Mouse (Mus musculus) kidney, postnatal 14 days (tissue): ENCODE measurements around the gene Rap1gds1.

Experiments used
- DNase-seq: peaks from one replicate; pipeline ENCODE4 v3.0.0; 2022; ENCODE audit warnings: mixed read lengths

Gene Rap1gds1

DNA sequence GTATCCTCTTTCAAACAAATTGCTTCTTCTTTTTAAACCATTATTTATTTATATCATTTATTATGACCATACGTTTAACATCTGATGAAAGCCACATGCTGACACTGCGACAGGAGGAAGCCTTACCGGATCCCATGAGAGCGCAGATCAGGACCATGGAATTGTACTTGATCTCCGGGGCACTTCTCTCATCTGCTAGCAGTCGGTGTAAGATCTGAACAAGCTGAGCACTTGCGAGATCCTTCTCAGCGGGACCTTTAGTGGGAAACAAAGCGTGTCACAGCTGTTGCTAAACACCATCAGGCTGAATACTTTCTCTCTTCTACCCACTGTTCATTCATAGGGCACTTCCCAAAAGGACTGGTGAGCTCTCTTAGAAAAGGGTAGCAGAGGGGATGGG is 133.4 kb downstream of the Rap1gds1 start:
- no peak for DNase-seq

GRCm38 (mm10) chr3:138937241-138937640 is 137.8 kb downstream of the Rap1gds1 start:
- no peak for DNase-seq

- no peak for DNase-seq
These were observed 138.2 kb downstream of the Rap1gds1 start for GRCm38 (mm10) chr3:138936780-138937179.

DNA sequence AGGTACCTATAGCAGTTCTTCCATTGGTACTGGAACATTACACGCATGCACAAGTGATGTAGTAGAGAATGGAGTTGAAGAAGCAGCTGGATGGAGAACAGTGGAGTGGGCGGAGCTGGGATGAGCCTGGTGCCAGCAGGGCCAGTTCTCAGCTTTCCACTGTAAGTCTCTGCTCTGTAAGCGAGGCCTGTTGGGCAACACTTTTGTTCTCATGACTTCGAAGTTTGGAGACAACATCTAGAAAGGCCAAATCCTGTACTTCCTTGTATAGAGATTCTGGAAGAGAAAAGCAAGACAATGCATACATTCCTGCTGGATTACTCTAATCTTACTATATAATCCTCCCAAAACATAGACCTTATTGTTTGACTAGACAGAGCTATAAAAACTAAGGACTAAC is 147.6 kb downstream of the Rap1gds1 start:
- no peak for DNase-seq

DNA sequence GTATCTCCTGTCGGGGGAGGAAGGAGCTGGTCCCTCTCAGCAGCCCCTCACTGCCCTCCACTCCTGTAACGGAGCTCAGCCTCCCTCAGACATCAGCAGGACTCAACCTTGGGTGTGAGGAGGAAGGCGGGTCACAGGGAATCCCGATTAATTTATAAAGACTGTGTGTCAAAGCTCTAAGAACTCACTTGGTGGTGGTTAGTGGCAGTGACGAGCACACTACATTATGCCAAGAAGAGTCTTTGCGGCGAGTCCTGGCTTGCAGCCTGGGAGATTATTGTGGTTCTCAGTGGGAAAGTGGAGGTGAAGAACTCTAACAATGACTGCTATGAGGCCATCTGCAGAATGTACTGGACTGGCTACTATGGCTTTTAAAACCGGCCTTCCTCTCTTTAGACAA is 148.8 kb downstream of the Rap1gds1 start:
- DNase-seq, result no peak

GRCm38 (mm10) chr3:138918241-138918640 is 156.8 kb downstream of the Rap1gds1 start:
- DNase-seq, result no peak

DNA sequence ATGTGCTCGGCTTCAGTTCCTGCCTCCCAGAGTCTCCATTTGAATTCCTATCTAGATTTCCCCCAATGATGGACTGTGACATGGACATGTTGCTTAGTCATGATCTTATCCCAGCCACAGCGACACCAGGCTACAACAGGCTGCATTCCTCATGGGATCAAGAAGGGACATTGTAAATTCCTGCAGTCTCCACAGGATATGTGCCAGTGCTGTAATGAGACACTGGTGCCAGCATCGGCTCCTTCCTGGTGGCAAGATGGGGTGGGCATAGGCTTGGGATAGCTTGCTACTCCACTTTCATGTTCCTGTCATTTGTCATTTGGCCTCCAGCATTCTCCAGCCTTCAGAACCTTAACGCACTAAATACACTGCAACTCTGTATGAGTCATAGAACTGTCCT is 158.0 kb downstream of the Rap1gds1 start:
- DNase-seq, result no peak

GRCm38 (mm10) chr3:138916591-138916990 is 158.4 kb downstream of the Rap1gds1 start:
- no peak for DNase-seq

DNA sequence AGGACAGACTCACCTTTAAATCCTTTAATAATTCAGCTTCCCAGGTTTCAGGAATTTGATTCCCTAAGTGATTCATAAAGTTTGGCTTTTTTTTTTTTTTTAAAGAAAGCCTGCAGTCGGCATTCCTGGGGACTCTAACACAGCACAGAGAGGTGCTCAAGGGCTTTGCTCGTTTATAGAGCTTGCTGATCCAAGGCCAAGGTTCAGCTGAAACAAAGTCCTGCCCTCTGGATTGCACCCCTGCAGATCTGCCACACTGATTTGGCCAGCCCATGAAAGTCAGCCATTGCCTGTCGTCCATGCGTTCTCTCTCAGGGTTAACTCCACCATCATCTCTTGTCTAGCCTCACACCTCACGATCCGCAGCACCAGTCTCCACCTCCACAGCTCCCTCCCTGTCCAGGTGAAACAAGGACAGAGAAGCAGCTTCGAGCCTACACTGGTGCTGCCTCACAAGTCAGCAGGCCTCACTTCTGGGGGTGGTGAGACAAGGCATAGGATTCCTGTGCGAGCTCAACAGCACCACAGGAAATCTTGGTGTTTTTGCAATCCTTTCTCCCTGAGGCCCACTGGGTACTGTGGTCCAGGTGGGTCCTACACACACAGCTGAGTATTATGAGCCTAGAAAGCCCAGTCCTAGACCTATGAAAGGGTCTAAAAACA is 160.2 kb downstream of the Rap1gds1 start:
- DNase-seq, result peak; percentile 17

GRCm38 (mm10) chr3:138912504-138912903 is 162.5 kb downstream of the Rap1gds1 start:
- no peak for DNase-seq

DNA sequence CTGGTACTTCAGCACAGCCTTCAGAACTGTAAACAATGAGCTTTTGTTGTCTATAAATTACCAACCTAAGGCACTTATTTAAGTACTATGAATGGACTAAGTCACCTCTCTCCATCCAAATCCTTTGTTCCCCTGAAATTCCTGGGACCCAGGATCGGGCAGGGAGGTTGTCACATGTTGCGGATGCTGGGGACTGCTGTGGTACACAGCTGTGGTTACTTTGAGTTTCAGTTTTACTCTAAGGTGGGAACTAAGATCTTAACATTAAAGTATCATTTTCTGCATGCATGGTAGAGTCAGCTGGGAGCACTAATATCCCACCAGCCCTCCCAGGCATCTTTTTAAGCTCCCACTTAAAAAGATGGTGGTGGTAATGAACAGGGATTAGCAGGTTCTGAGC is 165.7 kb downstream of the Rap1gds1 start:
- DNase-seq, result no peak

- peak; percentile 74 for DNase-seq
These were observed 168.7 kb downstream of the Rap1gds1 start for GRCm38 (mm10) chr3:138906112-138906880.

GRCm38 (mm10) chr3:138905678-138906077 is 169.3 kb downstream of the Rap1gds1 start:
- DNase-seq, result peak; percentile 41

DNA sequence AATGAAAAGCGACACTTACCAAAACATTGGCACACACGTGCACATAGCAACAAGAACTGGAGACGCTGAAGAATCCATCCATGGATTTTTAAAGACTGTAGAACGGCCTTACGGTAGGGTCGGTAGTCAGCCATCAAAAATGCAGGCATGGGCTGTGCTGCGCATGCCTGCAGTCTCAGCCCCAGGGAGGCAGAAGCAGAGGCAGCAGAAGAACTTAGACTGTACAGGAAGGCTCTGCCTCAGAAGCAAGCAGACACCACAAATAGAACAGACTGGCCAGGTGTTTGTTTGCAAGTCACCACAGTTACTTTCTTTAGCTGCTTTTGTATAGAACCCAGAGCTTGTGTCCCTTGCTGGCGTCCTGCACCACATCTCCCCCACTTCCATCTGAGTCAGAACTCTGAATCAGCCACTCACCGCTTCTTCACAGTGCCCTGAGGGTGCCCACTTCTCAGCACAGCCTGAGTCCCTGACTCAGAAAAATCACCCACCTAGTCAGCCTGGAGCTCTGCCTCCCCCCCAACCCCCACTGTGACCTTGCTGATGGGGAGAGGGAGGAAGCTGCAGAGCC is 174.3 kb downstream of the Rap1gds1 start:
- no peak for DNase-seq

DNA sequence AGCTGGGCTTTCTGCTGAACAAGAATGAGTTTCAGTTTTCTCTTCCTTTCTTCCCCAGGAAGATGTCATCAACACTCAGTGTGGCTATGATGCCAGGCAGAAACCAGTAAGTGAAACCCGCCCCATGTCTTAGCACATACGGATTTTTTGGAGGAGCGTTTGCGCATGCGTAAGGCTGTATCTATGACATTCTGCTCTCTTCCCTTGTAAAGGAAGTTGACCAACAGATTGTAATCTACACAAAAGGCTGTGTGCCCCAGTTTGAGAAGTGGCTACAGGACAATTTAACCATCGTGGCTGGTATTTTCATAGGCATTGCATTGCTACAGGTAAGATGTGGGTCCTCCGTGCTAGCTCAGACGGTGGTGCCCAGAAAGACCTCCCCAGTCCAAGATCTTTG is 176.9 kb downstream of the Rap1gds1 start:
- no peak for DNase-seq

- no peak for DNase-seq
These were observed 177.5 kb downstream of the Rap1gds1 start for GRCm38 (mm10) chr3:138897500-138897899.

- no peak for DNase-seq
These were observed 181.5 kb downstream of the Rap1gds1 start for GRCm38 (mm10) chr3:138893520-138893919.

DNA sequence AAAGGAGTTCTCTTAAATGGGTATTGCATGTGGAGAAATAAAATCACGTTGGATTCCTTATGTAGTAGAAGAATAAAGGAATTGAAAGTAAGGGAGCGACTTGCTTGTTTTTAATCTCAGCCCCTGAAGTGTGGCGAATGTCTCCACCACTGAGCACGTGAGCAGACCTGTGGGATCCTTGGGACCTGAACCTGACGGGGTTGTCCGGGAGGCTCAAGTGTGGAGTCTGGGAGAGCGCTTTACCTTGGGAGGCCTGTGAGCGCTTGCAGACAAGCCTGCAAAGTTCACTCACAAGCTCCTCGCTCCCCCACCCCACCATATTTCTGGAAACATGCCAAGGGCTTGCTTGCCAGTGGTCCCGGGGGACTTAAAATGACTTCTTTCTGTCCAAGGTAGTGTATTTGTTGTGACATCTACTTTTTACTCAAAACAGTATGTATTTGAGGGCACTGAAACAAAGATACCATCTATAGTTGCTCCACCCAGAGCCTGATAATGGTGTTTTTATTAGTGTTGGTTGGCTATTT is 185.2 kb downstream of the Rap1gds1 start:
- no peak for DNase-seq

DNA sequence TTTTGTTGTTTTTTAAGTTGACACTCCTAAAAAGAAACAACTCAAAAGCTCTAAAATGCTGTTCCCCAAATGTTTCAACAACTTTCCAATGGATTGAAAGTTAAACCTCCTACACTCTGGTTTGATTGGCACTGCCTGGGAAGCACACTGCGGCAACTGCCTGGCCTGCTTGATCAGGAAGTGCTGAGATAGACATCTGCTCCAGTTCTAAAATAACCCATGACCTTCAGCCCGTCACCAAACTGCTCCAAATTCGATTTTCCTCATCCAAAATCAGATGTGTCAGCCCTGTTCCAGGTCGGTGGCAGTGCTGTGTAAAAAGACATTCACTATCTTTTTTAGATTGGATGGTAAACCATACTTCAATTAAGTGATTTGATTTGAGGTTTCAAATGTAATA is 185.8 kb downstream of the Rap1gds1 start:
- no peak for DNase-seq

GRCm38 (mm10) chr3:138886121-138886520 is 188.9 kb downstream of the Rap1gds1 start:
- no peak for DNase-seq

DNA sequence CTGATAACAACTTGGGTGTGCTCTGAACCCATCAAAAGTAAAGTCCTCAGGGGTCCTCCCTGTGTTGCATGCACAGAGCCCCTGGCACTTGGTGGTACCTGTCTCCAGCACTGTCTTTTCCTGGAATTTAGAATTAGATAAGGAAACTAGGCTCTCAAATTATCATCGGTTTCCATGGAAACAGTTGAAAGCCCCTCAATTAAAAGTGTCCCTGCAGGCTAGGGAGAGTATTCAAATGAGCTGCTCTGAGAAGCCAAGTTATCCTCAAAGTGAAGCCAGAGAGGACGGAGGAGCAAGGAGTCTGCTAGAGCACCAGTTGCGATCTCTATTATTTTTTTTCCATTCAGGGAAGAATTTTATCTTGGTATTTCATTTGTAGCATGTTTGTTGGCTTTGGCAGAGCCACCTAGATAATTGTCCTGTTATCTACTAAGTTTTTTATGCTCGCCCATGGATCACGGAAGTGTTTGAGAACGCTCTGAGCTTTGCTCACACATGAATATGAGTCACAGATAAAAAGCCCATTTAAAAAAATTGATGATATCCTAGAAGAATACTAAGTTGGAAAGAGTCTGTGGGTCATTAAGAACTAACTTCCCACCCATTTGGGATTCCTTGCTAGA is 193.2 kb downstream of the Rap1gds1 start:
- no peak for DNase-seq

- DNase-seq, result no peak
These were observed 193.8 kb downstream of the Rap1gds1 start for GRCm38 (mm10) chr3:138880999-138881724.

GRCm38 (mm10) chr3:138877741-138878140 is 197.3 kb downstream of the Rap1gds1 start:
- DNase-seq, result peak; percentile 17
